Mouse (Mus musculus): ENCODE results near the gene Ybey.

Ybey gene

DNA sequence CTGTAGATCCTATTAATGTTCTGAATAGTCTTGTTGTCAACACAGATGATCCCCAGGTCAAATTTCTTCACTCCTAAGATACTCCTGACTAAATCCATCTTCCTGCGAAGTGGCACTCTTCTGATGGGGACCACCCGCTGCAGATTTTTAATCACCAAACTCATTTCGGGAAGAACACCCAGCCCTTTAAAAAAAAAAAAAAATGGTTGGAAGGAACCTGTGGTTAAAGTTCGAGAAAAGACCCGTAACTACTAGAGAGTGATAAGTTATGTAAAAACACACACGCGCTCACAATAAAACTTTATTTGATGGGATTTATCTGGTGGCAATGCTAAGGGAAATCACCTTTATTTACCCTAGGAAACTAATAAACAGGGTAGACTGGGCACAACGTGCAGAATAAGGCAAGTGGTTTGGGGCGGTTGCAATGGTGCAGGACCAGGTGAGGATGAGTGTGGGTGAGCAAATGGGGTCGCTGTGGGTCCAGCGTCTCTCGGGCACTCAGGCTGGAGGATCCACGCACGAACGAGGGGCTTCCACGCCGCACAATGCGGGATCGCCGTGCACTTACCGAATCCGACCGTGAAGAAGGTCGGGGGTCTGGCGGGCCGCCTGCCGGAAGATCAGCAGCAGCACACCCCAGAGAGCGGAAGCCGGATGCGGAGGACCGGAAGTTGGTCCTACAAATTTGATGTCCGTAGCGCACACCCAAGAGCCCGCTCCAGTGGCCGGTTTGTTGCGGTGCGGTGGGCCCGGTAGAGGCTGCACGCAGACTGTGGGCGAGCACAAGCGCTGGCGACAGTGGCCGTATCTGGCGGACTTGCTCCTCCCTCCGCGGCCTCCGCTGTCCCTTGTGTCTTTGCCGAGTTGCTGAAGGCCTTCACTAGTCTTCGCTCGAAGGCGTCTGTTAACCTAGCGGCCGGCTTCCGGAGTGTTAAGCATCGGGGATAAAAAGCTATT, at the start of gene Ybey, which contains the start of gene Mcm3ap:
Ybey (minus strand) TSS at position 912 of the 960 bp plus-strand sequence.
Mcm3ap (plus strand) TSS at position 725 of the 960 bp plus-strand sequence.
- peak; percentile 92 for DNase-seq

DNA sequence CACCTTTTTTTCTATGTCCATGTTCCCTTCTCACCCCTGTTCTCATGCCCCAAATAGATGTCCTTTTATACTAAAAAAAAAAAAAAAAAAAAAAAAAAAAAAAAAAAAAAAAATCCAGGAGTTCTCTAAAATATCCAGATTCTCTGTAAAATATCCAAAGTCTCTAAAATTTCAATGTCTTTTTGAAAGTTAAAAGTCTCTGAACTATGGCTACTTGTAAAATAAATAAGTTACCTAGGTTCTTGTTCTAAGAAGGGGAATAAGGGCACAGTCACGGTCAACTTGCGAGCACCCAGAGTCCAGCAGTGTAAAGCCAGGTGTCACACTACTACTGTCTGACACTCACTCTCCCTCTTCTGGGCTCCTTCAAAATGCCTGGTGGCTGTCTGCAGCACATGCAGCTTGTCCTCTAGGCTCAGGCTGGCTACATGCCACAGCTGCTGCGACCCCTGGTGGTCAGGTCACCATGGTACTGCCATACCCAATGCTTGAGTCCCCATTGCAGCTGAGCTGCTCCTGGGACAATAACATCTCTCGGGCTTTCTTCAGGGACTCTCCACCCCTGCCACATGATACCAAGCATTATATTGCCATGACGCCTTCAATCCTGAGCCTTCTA, 44.2 kb upstream of the Ybey start:
- DNase-seq = peak; percentile 90

GRCm38 (mm10) chr10:76505865-76506264, 37.0 kb upstream of the Ybey start:
- DNase-seq = no peak

- DNase-seq = no peak
These were observed 35.5 kb upstream of the Ybey start for GRCm38 (mm10) chr10:76504271-76504943.

GRCm38 (mm10) chr10:76497522-76497921, 28.6 kb upstream of the Ybey start:
- DNase-seq = no peak

DNA sequence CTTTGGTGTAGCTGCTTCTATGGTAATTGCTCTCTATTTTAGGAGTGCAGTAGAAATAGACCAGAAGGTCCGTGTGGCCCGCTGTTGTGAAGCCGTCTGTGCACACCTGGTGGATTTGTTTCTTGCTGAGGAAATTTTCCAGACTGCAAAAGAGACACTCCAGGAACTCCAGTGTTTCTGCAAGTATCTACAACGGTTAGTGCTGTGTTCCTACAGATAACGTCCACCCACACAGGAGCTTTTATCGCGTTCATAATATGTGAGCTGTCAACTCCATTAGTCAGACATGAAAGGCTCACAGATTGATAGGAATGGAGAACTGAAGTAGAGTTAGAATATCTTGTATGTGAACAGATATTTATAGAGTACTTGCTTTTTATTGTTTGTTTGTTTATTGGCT, 27.5 kb upstream of the Ybey start:
- no peak for DNase-seq

- DNase-seq = no peak
These were observed 26.6 kb upstream of the Ybey start for GRCm38 (mm10) chr10:76495501-76495900.

DNA sequence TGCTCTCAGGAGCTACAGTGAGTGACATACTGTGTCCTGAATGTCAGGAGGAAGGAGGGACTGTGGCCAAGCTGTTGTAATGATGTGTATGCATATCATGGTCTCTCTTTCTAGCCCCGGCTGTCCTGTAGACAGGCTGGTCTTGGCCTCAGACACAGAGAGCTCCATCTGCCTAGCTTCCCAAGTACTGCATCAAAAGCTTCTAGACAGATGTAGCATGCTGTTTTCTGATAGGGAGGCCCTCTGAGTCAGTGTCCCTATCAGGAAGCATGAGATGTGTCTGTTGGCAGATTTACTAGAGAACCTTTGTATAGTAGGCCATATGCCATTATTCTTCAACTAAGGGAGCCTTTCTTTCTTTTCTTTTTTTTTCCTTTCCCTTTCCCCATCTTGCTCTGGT, 24.6 kb upstream of the Ybey start:
- no peak for DNase-seq

DNA sequence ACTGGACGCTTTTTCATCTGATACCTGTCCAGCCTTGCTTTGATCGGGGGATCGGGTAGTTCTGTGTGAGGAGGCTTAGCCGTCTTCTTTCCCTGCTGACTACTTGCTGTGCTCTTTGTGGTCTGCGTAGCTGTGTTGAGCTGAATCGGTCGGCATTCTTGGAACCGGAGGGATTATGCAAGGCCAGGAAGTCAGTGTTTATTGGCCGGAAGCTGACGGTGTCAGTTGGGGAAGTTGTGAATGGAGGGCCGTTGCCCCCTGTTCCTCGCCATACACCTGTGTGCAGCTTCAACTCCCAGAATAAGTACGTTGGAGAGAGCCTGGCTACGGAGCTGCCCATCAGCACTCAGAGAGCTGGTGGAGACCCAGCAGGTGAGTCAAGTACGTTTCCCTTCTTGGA, 20.3 kb upstream of the Ybey start:
- no peak for DNase-seq

DNA sequence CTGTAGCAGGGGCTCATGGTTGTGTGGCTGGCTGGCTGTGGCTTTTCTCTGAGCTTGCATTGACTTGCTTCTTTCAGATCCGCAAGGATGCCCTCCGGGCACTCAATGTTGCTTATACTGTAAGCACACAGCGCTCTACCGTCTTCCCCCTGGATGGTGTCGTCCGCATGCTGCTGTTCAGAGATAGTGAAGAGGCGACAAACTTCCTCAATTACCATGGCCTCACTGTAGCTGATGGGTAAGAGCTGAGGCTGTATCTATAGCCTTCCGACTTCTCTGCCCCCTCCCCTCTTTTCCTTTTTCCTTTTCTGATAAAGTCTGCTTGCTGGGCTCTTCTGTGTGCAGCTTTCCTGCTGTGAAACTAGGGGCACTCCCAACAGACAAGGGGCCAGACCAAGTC, 19.4 kb upstream of the Ybey start:
- no peak for DNase-seq

- no peak for DNase-seq
These were observed 17.4 kb upstream of the Ybey start for GRCm38 (mm10) chr10:76486302-76486701.

GRCm38 (mm10) chr10:76481480-76481879, 12.6 kb upstream of the Ybey start:
- no peak for DNase-seq

DNA sequence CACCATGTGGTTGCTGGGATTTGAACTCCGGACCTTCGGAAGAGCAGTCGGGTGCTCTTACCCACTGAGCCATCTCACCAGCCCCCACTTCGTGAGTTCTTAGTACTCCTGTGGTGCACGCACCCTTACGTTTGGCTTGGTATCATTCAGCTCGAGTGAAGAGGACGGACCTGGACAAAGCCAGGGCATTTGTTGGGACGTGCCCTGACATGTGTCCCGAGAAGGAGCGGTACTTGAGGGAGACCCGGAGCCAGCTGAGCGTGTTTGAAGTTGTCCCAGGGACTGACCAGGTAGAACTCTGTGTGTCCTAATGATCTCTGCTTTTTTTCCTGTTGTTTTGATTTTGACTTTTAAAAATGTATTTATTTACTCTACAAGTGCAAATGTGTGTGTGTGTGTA, 11.9 kb upstream of the Ybey start:
- no peak for DNase-seq

GRCm38 (mm10) chr10:76473759-76474158, 4.8 kb upstream of the Ybey start:
- no peak for DNase-seq

GRCm38 (mm10) chr10:76462721-76463120, 6.2 kb downstream of the Ybey start:
- no peak for DNase-seq

- DNase-seq = no peak
These were observed 6.6 kb downstream of the Ybey start for GRCm38 (mm10) chr10:76462312-76462711.

DNA sequence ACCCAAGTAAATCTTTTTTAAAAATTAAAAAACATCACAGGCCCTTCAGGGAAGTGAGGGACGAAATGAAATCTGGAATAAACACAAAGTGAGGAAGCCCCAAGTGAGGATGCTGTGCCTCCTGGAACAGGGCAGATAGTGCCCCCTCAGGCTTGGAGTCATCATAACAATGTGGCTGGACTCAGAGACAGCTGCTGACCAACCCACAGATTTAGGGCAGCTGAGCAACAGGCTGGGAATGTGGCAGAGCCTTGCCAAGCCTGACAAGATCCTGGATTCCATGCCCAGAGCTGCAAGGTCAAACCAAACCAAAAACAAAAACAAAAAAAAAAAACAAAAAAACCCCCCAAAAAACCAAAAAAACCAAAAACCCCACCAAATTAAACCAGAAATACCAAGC, 7.7 kb downstream of the Ybey start:
- no peak for DNase-seq

DNA sequence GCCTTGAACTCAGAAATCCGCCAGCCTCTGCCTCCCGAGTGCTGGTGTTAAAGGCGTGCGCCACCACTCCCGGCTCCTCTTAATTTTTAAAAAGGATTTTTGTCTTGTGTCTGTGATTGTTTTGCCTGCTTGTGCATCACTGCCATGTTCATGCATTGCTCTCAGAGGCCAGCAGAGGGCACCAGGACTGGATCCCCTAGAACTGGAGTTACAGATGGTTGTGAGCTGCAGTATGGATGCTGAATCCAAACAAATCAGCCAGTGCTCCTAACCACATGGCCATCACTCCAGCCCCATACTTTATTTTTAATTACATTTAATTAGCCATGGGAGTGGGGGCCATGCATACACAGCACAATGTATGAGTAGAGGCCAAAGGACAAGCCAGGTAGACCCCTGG, 13.6 kb downstream of the Ybey start:
- peak; percentile 66 for DNase-seq

GRCm38 (mm10) chr10:76448851-76449250, 20.1 kb downstream of the Ybey start, which contains the start of gene 2610028H24Rik:
TSS of gene 2610028H24Rik (plus strand) at chr10:76449081.
- no peak for DNase-seq

GRCm38 (mm10) chr10:76447406-76448229, 21.3 kb downstream of the Ybey start:
- no peak for DNase-seq

GRCm38 (mm10) chr10:76445996-76446681, 22.8 kb downstream of the Ybey start:
- peak; percentile 70 for DNase-seq
